Mouse (Mus musculus): ENCODE measurements around the gene Gm14459. TPM values are rescaled to one million over a fixed set of nuclear protein-coding genes. Genes with fewer than 3 reads are reported as not detected.
"Not testable (repeated sequence)": the region's sequence is repeated elsewhere in the genome, so short reads cannot be mapped to it uniquely, and the experiment has no call there.

Gm14459 gene
- total RNA-seq (2021), result not detected
- long read RNA-seq, experiment 1, result 0 reads
- long read RNA-seq, experiment 2, result 0 reads

DNA sequence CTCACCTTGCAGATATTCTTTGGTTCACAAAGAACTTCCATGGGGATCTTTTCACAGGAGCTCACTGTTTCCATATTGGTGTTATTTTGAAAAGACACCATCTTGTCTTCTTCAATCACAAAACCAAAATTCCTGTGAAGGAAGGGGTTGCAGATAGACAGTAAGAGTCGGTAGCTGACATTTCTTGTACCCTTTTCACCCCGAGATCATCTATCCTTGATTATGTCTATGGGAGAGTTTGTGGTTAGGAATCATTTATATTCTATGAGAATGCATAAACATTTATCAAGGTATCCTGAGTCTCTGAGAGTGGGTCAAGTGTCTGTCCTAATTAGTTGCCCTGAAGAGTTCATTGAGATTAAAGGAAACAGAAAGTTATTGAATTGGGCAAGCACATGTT lies at the start of gene Gm14459:
TSS of gene Gm14459 (minus strand) at position 101 of the 400 bp plus-strand sequence.
- no peak for DNase-seq

DNA sequence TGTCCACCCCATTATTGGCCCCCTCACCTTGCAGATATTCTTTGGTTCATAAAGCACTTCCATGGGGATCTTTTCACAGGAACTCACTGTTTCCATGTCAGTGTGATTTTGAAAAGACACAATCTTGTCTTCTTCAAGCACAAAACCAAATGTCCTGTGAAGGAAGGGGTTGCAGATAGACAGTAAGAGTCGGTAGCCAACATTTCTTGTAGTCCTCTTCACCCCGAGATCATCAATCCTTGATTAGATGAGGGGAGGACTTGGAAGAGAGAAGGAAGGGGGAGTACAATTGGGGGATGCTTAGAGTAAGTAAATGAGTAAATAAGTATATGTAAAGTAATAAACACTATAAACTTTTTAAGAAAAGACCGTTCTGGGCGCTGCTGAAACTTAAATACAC lies 23.4 kb upstream of the Gm14459 start, which contains the start of gene Ssxb6:
TSS of gene Ssxb6 (minus strand) at position 101 of the 400 bp plus-strand sequence.
- not testable (repeated sequence) for DNase-seq

Other genes starting within 250 kb of the Gm14459 start
- gene Ssxb10, start 197.5 kb downstream of the Gm14459 start, total RNA-seq (2021), result not detected
- gene Ssxb9, start 158.0 kb downstream of the Gm14459 start, total RNA-seq (2021), result not detected
- gene Ssxb1, start 111.6 kb downstream of the Gm14459 start, total RNA-seq (2021), result not detected
- gene Ssxb2, start 63.2 kb downstream of the Gm14459 start, total RNA-seq (2021), result not detected
- not detected for gene Ssxb6, start 23.3 kb upstream of the Gm14459 start, total RNA-seq (2021)
- not detected for gene Ssxb3, start 66.9 kb upstream of the Gm14459 start, total RNA-seq (2021)
- not detected for gene Ssxb8, start 165.9 kb upstream of the Gm14459 start, total RNA-seq (2021)
- not detected for gene Ssx9, start 223.5 kb upstream of the Gm14459 start, total RNA-seq (2021)